Mouse (Mus musculus) heart, postnatal 10 days (tissue): Measurements from ENCODE around the gene Pnrc2. TPM values are rescaled to one million over a fixed set of nuclear protein-coding genes. Genes with fewer than 3 reads are reported as not detected.

Experiments
- DNase-seq, 2 experiments: peaks; one replicate each; pipeline ENCODE4 v3.0.0; 2021
- intact Hi-C: fragments of 180-260 bp; cut with DNase I; formaldehyde crosslinking; loops from one replicate; pipeline ENCODE4 v1.15.1; 2025
- total RNA-seq, 2 experiments: library from RNA; stranded (reverse); gene quantifications; 2 replicates each; pipeline ENCODE4 v1.2.3; 2021

Pnrc2 gene
- total RNA-seq, 2 experiments from 2014 or later = 99.4 to 105 TPM

GRCm38 (mm10) chr4:135874564-135875535 is 1.2 kb upstream of the Pnrc2 start:
- intact Hi-C loops = no loop called here
- no peak for DNase-seq

- DNase-seq = peak in 1 of 2 experiments; percentile 43
- intact Hi-C loops = loop anchor here (1.0 kb wide), 1 partner anchor 16 kb away; no protein-coding TSS in a partner anchor
Observed at GRCm38 (mm10) chr4:135872589-135873391, 860 bp downstream of the Pnrc2 start.

GRCm38 (mm10) chr4:135872015-135872414 is 1.6 kb downstream of the Pnrc2 start:
- intact Hi-C loops = no loop called here
- DNase-seq = no peak

GRCm38 (mm10) chr4:135870227-135871023 is 3.2 kb downstream of the Pnrc2 start:
- no peak for DNase-seq
- intact Hi-C loops = no loop called here

- no peak for DNase-seq
- intact Hi-C loops = no loop called here
Observed at GRCm38 (mm10) chr4:135868996-135869395, 4.7 kb downstream of the Pnrc2 start.

- DNase-seq = no peak
- intact Hi-C loops = no loop called here
Observed at GRCm38 (mm10) chr4:135857597-135858186, 16.0 kb downstream of the Pnrc2 start.

GRCm38 (mm10) chr4:135856223-135857091 is 17.2 kb downstream of the Pnrc2 start:
- intact Hi-C loops = loop anchor here (1.0 kb wide), 1 partner anchor 17 kb away; the partner anchor contains the start of gene Pnrc2
- peak; percentile 74 to 82 for DNase-seq

GRCm38 (mm10) chr4:135855536-135856222 is 18.0 kb downstream of the Pnrc2 start, which contains the start of gene Srsf10:
Gene Srsf10, plus strand, starts transcription at chr4:135855747.
- intact Hi-C loops = loop anchor here (1.0 kb wide), 1 partner anchor 18 kb away; the partner anchor contains the start of gene Pnrc2
- DNase-seq = peak; percentile 96 to 97

- intact Hi-C loops = no loop called here
- no peak for DNase-seq
Observed at GRCm38 (mm10) chr4:135855080-135855479, 18.6 kb downstream of the Pnrc2 start.

- intact Hi-C loops = no loop called here
- no peak for DNase-seq
Observed at GRCm38 (mm10) chr4:135854630-135855029, 19.0 kb downstream of the Pnrc2 start.

GRCm38 (mm10) chr4:135853987-135854546 is 19.6 kb downstream of the Pnrc2 start:
- intact Hi-C loops = no loop called here
- DNase-seq = no peak

- DNase-seq = no peak
- intact Hi-C loops = no loop called here
Observed at GRCm38 (mm10) chr4:135851942-135852341, 21.7 kb downstream of the Pnrc2 start.

GRCm38 (mm10) chr4:135850411-135851095 is 23.1 kb downstream of the Pnrc2 start:
- no peak for DNase-seq
- intact Hi-C loops = no loop called here

GRCm38 (mm10) chr4:135847581-135847980 is 26.1 kb downstream of the Pnrc2 start:
- intact Hi-C loops = no loop called here

GRCm38 (mm10) chr4:135844400-135844799 is 29.2 kb downstream of the Pnrc2 start:
- no peak for DNase-seq
- intact Hi-C loops = no loop called here

More at GRCm38 (mm10) chr4:135847581-135847980, 26.1 kb downstream of the Pnrc2 start:
- peak; percentile 66 to 76 for DNase-seq

- peak; percentile 58 to 60 for DNase-seq
- intact Hi-C loops = loop anchor here (5.0 kb wide), 1 partner anchor 37 kb away; no protein-coding TSS in a partner anchor
Observed at GRCm38 (mm10) chr4:135839293-135840011, 34.2 kb downstream of the Pnrc2 start.

GRCm38 (mm10) chr4:135838925-135839292 is 34.7 kb downstream of the Pnrc2 start:
- intact Hi-C loops = loop anchor here (5.0 kb wide), 1 partner anchor 37 kb away; no protein-coding TSS in a partner anchor
- DNase-seq = peak in 1 of 2 experiments; percentile 56
